17 mouse cellular contexts compared by ENCODE assay signal in genomic region chr13:103061680-103062079, GRCm38 (mm10).
"Had no signal": no experiment of that assay in that cellular context is flagged by ENCODE, and none has a peak within 500 bp of the region (broad histone marks: within the 10 kb centered on the region; RNA-seq: fewer than 3 reads in every experiment).

No protein-coding gene starts in this region.

- H3K4me3 ChIP-seq: kidney, embryonic 15.5 days; limb, embryonic 12.5 days; limb, embryonic 15.5 days; midbrain, embryonic 12.5 days had no signal

- DNase-seq: kidney, adult 11 months; kidney, adult 8-10 months; kidney, postnatal 14 days; kidney, postnatal 4 days; left cerebral cortex, postnatal 4 days; liver, postnatal 0 days; lung, embryonic 14.5 days; thymus, adult 18-20 months; thymus, postnatal 36 days had no signal

- H3K27me3 ChIP-seq: kidney, embryonic 15.5 days; limb, embryonic 12.5 days; limb, embryonic 15.5 days; midbrain, embryonic 12.5 days had no signal

- H3K4me1 ChIP-seq: kidney, embryonic 15.5 days; limb, embryonic 12.5 days; limb, embryonic 15.5 days had no signal

- H3K36me3 ChIP-seq: kidney, embryonic 15.5 days; limb, embryonic 12.5 days; limb, embryonic 15.5 days; midbrain, embryonic 12.5 days had no signal

- H3K4me2 ChIP-seq: kidney, embryonic 15.5 days; limb, embryonic 12.5 days; limb, embryonic 15.5 days; liver, embryonic 11.5 days; lung, embryonic 14.5 days; midbrain, embryonic 12.5 days had no signal

- ATAC-seq: liver, postnatal 0 days; lung, postnatal 0 days had no signal

- H3K9ac ChIP-seq: kidney, embryonic 15.5 days; limb, embryonic 12.5 days; limb, embryonic 15.5 days; liver, embryonic 14.5 days; liver, postnatal 0 days; lung, embryonic 14.5 days; midbrain, embryonic 12.5 days had no signal

- H3K27ac ChIP-seq: kidney, embryonic 15.5 days; limb, embryonic 12.5 days; limb, embryonic 15.5 days; liver, embryonic 14.5 days; macrophage; midbrain, embryonic 12.5 days had no signal

- H3K9me3 ChIP-seq: kidney, embryonic 15.5 days; limb, embryonic 12.5 days; limb, embryonic 15.5 days; midbrain, embryonic 12.5 days had no signal
